Mouse (Mus musculus): ENCODE measurements around the gene Rarg. TPM values are rescaled to one million over a fixed set of nuclear protein-coding genes. Genes with fewer than 3 reads are reported as not detected.

The Rarg gene
- polyA plus RNA-seq, 1 experiment from 2014 or later = 118 TPM

DNA sequence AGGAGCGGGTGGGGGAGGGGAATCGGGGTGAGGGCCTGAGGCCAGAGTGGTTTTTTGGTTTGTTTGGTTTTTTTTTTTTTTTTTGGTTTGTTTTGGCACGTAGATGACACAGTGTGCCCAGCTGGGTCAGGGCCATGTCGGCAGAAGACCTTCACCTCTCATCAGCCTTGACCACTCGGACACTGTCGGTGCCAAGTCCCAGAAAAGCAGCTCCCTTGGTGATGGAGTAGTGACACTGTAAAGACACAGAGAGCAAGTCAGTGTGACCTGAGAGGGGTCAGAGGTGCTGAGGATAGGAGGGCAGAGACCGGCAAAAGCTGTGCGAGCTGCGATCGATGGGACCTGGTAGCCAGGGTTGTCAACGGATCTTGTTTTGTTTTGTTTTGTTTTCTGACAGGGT lies 71.1 kb downstream of the Rarg start:
- WGBS = 84% methylated on average over 11 of the region's 11 CpGs
- ATAC-seq (ENCODE audit: insufficient number of reproducible peaks, low FRiP score, low TSS enrichment, low read depth) = no peak
- no peak overlapping the region for H3K4me2 ChIP-seq (ENCODE audit: low read depth, severe bottlenecking)
- H3K9ac ChIP-seq (ENCODE audit: low read length) = no peak overlapping the region
- H3K4me1 ChIP-seq (ENCODE audit: control insufficient read depth, insufficient read depth, low read length) = no peaks in the 10 kb centered on the region
- H3K27ac ChIP-seq (replicated peaks; ENCODE audit: low read depth, low read length) = no peak overlapping the region
- H3K27me3 ChIP-seq (ENCODE audit: control insufficient read depth, insufficient read depth, low read length) = no peaks in the 10 kb centered on the region
- no peak for DNase-seq (ENCODE audit: low spot score)
- H3K36me3 ChIP-seq (ENCODE audit: control insufficient read depth, insufficient read depth, low read length) = no peaks in the 10 kb centered on the region
- no peaks in the 10 kb centered on the region for H3K9me3 ChIP-seq (ENCODE audit: control insufficient read depth, low read length)
- H3K4me3 ChIP-seq (ENCODE audit: low read depth, low read length) = no peak overlapping the region

Other genes with a start within 250 kb of the Rarg start
- 26.8 and 30.1 TPM in 2 replicates for gene Krt18, start 229.3 kb downstream of the Rarg start, polyA plus RNA-seq (2014; fragmentation: Nextera tagmentation; extraction: Ambion mirVana)
- 131 and 141 TPM in 2 replicates for gene Eif4b, start 183.7 kb downstream of the Rarg start, polyA plus RNA-seq (2014; fragmentation: Nextera tagmentation; extraction: Ambion mirVana)
- 14.6 and 15.6 TPM in 2 replicates for gene Tns2, start 157.1 kb downstream of the Rarg start, polyA plus RNA-seq (2014; fragmentation: Nextera tagmentation; extraction: Ambion mirVana)
- gene Spryd3, start 121.3 kb downstream of the Rarg start, polyA plus RNA-seq (2014; fragmentation: Nextera tagmentation; extraction: Ambion mirVana) = 7.2 and 10.0 TPM in 2 replicates
- gene Igfbp6, start 113.2 kb downstream of the Rarg start, polyA plus RNA-seq (2014; fragmentation: Nextera tagmentation; extraction: Ambion mirVana) = 0.17 and 0.57 TPM in 2 replicates
- 0.09 and 0.24 TPM in 2 replicates for gene Soat2, start 107.0 kb downstream of the Rarg start, polyA plus RNA-seq (2014; fragmentation: Nextera tagmentation; extraction: Ambion mirVana)
- 67.5 and 71.1 TPM in 2 replicates for gene Zfp740, start 54.3 kb downstream of the Rarg start, polyA plus RNA-seq (2014; fragmentation: Nextera tagmentation; extraction: Ambion mirVana)
- gene Csad, start 52.8 kb downstream of the Rarg start, polyA plus RNA-seq (2014; fragmentation: Nextera tagmentation; extraction: Ambion mirVana) = 37.3 and 37.5 TPM in 2 replicates
- 0.57 and 0.71 TPM in 2 replicates for gene Itgb7, start 25.6 kb downstream of the Rarg start, polyA plus RNA-seq (2014; fragmentation: Nextera tagmentation; extraction: Ambion mirVana)
- gene Gm9918, start 13.0 kb upstream of the Rarg start, polyA plus RNA-seq (2014; fragmentation: Nextera tagmentation; extraction: Ambion mirVana) = 0.88 and 1.1 TPM in 2 replicates
- gene Mfsd5, start 21.9 kb upstream of the Rarg start, polyA plus RNA-seq (2014; fragmentation: Nextera tagmentation; extraction: Ambion mirVana) = 58.5 and 62.8 TPM in 2 replicates
- 43.3 and 46.9 TPM in 2 replicates for gene Espl1, start 38.7 kb upstream of the Rarg start, polyA plus RNA-seq (2014; fragmentation: Nextera tagmentation; extraction: Ambion mirVana)
- gene Pfdn5, start 68.6 kb upstream of the Rarg start, polyA plus RNA-seq (2014; fragmentation: Nextera tagmentation; extraction: Ambion mirVana) = 463 and 490 TPM in 2 replicates
- gene Myg1, start 74.2 kb upstream of the Rarg start, polyA plus RNA-seq (2014; fragmentation: Nextera tagmentation; extraction: Ambion mirVana) = 122 and 133 TPM in 2 replicates
- gene Aaas, start 93.3 kb upstream of the Rarg start, polyA plus RNA-seq (2014; fragmentation: Nextera tagmentation; extraction: Ambion mirVana) = 115 and 116 TPM in 2 replicates
- 1.7 and 2.3 TPM in 2 replicates for gene Sp7, start 109.7 kb upstream of the Rarg start, polyA plus RNA-seq (2014; fragmentation: Nextera tagmentation; extraction: Ambion mirVana)
- 11.8 and 13.3 TPM in 2 replicates for gene Sp1, start 148.6 kb upstream of the Rarg start, polyA plus RNA-seq (2014; fragmentation: Nextera tagmentation; extraction: Ambion mirVana)
- not detected in 2 replicates for gene Amhr2, start 187.8 kb upstream of the Rarg start, polyA plus RNA-seq (2014; fragmentation: Nextera tagmentation; extraction: Ambion mirVana)
- gene Prr13, start 201.5 kb upstream of the Rarg start, polyA plus RNA-seq (2014; fragmentation: Nextera tagmentation; extraction: Ambion mirVana) = 79.5 and 80.9 TPM in 2 replicates
- gene Pcbp2, start 213.0 kb upstream of the Rarg start, polyA plus RNA-seq (2014; fragmentation: Nextera tagmentation; extraction: Ambion mirVana) = 284 and 287 TPM in 2 replicates
- 6.1 TPM in 1 of 2 replicates, not detected in the other for gene Gm10337, start 246.2 kb upstream of the Rarg start, polyA plus RNA-seq (2014; fragmentation: Nextera tagmentation; extraction: Ambion mirVana)

Measured in limb, embryonic 11.5 days (tissue).